ENCODE assay signal across 8 mouse cellular contexts in the genomic region with DNA sequence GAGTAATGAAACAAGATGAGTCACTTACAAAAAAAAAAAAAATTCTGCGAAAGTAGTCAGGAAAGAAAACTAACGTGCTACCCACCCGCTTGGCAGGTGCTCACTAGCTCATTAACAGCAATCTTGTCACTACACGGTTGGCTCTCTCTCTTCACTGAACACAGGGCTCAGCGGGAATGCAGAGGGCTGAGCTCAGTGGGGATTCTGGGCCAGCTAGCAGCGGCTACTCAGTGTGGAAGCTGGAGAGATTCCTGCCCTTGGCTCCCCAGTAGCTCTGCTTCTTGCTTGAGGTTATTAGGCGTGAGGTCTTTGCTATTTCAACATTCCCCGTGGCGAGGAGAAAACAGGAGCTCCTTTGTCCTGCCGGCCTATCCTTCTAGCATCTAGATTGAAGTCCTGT. TPM values are rescaled to one million over a fixed set of nuclear protein-coding genes. Genes with fewer than 3 reads are reported as not detected.
A peak's percentile ranks its signal among the peaks of the same experiment; 100 is the strongest.
DNase-seq lines count a peak whose midpoint lies in the region; ATAC-seq and TF ChIP-seq lines count a peak whose summit lies in the region.
"Had no signal": no experiment of that assay in that cellular context is flagged by ENCODE, and none has a peak within 500 bp of the region (broad histone marks: within the 10 kb centered on the region; RNA-seq: fewer than 3 reads in every experiment).

No protein-coding gene starts in this region.

- TF ChIP-seq CTCF in thymus, adult 2 months (IDR thresholded peaks at IDR 0.05; ENCODE audit: borderline replicate concordance, control insufficient read depth, extremely low read depth, insufficient read depth, low read length, poor library complexity) = no peak

- no peaks in the 10 kb centered on the region for H3K27me3 ChIP-seq in midbrain, embryonic 15.5 days (replicated peaks)
- no peaks in the 10 kb centered on the region for H3K27me3 ChIP-seq in thymus, adult 2 months (ENCODE audit: control insufficient read depth, insufficient read depth, low read length)
- H3K27me3 ChIP-seq: heart, embryonic 15.5 days had no signal

- no peaks in the 10 kb centered on the region for H3K9me3 ChIP-seq in midbrain, embryonic 15.5 days
- H3K9me3 ChIP-seq: heart, embryonic 15.5 days had no signal

- H3K9ac ChIP-seq in midbrain, embryonic 15.5 days = no peak overlapping the region
- H3K9ac ChIP-seq: heart, embryonic 15.5 days had no signal

- H3K36me3 ChIP-seq in midbrain, embryonic 15.5 days (replicated peaks) = no peaks in the 10 kb centered on the region
- no peaks in the 10 kb centered on the region for H3K36me3 ChIP-seq in thymus, adult 2 months (ENCODE audit: control insufficient read depth, insufficient read depth, low read length)
- H3K36me3 ChIP-seq: heart, embryonic 15.5 days had no signal

- WGBS in midbrain, embryonic 15.5 days = 5% methylated on average over 10 of the region's 10 CpGs
- 53% methylated on average over 10 of the region's 10 CpGs for WGBS in thymus, adult 2 months

- H3K4me1 ChIP-seq in midbrain, embryonic 15.5 days = peaks cover 3% of the 10 kb centered on the region; the same call in 1 of the 2 replicates
- no peaks in the 10 kb centered on the region for H3K4me1 ChIP-seq in thymus, adult 2 months (replicated peaks; ENCODE audit: control insufficient read depth, insufficient read depth, low read length)

- H3K27ac ChIP-seq in midbrain, embryonic 15.5 days = 0 out of 2 replicates have a peak overlapping the region, but pooled peaks have one; percentile 35
- no peak overlapping the region for H3K27ac ChIP-seq in thymus, adult 2 months (ENCODE audit: control insufficient read depth, insufficient read depth, low read length)
- H3K27ac ChIP-seq: heart, embryonic 15.5 days had no signal

- no peak for TF ChIP-seq POLR2A in thymus, adult 2 months (IDR thresholded peaks at IDR 0.05; ENCODE audit: control insufficient read depth, extremely low read depth, insufficient read depth, low read length, poor library complexity)

- no peak overlapping the region for H3K4me3 ChIP-seq in midbrain, embryonic 15.5 days
- H3K4me3 ChIP-seq in thymus, adult 2 months (ENCODE audit: control insufficient read depth, insufficient read depth, low read length) = no peak overlapping the region
- H3K4me3 ChIP-seq: heart, embryonic 15.5 days had no signal

- ATAC-seq in midbrain, embryonic 15.5 days (replicated peaks) = no peak

- peak; percentile 9 to 42 for DNase-seq in layer of hippocampus, postnatal 14 days (ENCODE audit: low spot score in 2 of 2)
- DNase-seq in layer of hippocampus, postnatal 25 days (ENCODE audit: extremely low spot score in 1 of 2, low spot score in 1 of 2) = no peak
- peak; percentile 52 for DNase-seq in embryo, embryonic 11 days
- DNase-seq in gastrocnemius, postnatal 10 days = peak; percentile 25
- DNase-seq in thymus, adult 2 months = no peak
- no peak for DNase-seq in kidney, postnatal 10 days

- H3K4me2 ChIP-seq in midbrain, embryonic 15.5 days = peak overlapping the region; percentile 27
- H3K4me2 ChIP-seq: heart, embryonic 15.5 days had no signal

RNA-seq across cellular contexts. Expression of a gene that starts 17.9 kb away (rescaled TPM):
- 1 to 10 TPM; 3.3 to 3.5 TPM for total RNA-seq in layer of hippocampus, postnatal 14 days (2021)
- 1 to 10 TPM; 3.1 to 3.2 TPM for total RNA-seq in layer of hippocampus, postnatal 25 days (2021)
- total RNA-seq in gastrocnemius, postnatal 10 days (2021) = under 1 TPM; 0.29 to 0.38 TPM
- 11.6 and 13.7 TPM in 2 replicates for polyA plus RNA-seq in midbrain, embryonic 15.5 days (2015; fragmentation: Nextera tagmentation; extraction: Ambion mirVana)
- 1.0 and 1.5 TPM in 2 replicates for polyA plus RNA-seq in thymus, adult 2 months (2012; rRNA removed)

RNA-seq across cellular contexts. Expression of a gene that starts 33.2 kb away (rescaled TPM):
- 10 to 100 TPM; 52.0 to 53.3 TPM for total RNA-seq in layer of hippocampus, postnatal 14 days (2021)
- 10 to 100 TPM; 47.6 to 57.9 TPM for total RNA-seq in layer of hippocampus, postnatal 25 days (2021)
- total RNA-seq in gastrocnemius, postnatal 10 days (2021) = 10 to 100 TPM; 23.9 to 27.8 TPM
- 25.9 and 27.5 TPM in 2 replicates for polyA plus RNA-seq in midbrain, embryonic 15.5 days (2015; fragmentation: Nextera tagmentation; extraction: Ambion mirVana)
- polyA plus RNA-seq in thymus, adult 2 months (2012; rRNA removed) = 69.6 and 73.6 TPM in 2 replicates

Comparison
In these comparisons a context has a peak if more than half of its experiments do, and no peak if none do; other contexts are left out.
1. DNase-seq: peak in layer of hippocampus, postnatal 14 days (2 of 2), embryo, embryonic 11 days (single experiment) and gastrocnemius, postnatal 10 days (single experiment); none in layer of hippocampus, postnatal 25 days (0 of 2), thymus, adult 2 months (single experiment) and kidney, postnatal 10 days (single experiment).